Mouse (Mus musculus) forebrain, embryonic 16.5 days (tissue): ENCODE measurements around the gene Oscar. TPM values are rescaled to one million over a fixed set of nuclear protein-coding genes. Genes with fewer than 3 reads are reported as not detected.
A peak's percentile ranks its signal among the peaks of the same experiment; 100 is the strongest.
"Not testable (repeated sequence)": the region's sequence is repeated elsewhere in the genome, so short reads cannot be mapped to it uniquely, and the experiment has no call there.

ENCODE experiments used
- ATAC-seq: fragments of 200-750 bp; cut with Nextera tagmentation; 2 replicates; pipeline ENCODE4 v1.8.0; 2017; ENCODE audit warnings: mild to moderate bottlenecking, moderate library complexity
- H3K27ac ChIP-seq: fragments of 300-500 bp; sonication (generic); 2 replicates; pipeline ENCODE4 v1.5.1; 2014; ENCODE audit warnings: low read length, control low read depth
- H3K27me3 ChIP-seq: fragments of 300-500 bp; sonication (generic); replicated peaks from 2 replicates; pipeline ENCODE4 v1.6.1; 2014; ENCODE audit warnings: low read length; ENCODE audit not compliant: control insufficient read depth, insufficient read depth
- H3K36me3 ChIP-seq: fragments of 300-500 bp; sonication (generic); 2 replicates; pipeline ENCODE4 v1.6.1; 2014; ENCODE audit not compliant: control insufficient read depth, insufficient read depth
- H3K4me1 ChIP-seq: fragments of 300-500 bp; sonication (generic); replicated peaks from 2 replicates; pipeline ENCODE4 v1.6.1; 2014; ENCODE audit warnings: low read length; ENCODE audit not compliant: control insufficient read depth, insufficient read depth
- H3K4me2 ChIP-seq: fragments of 300-500 bp; sonication (generic); 2 replicates; pipeline ENCODE4 v1.6.1; 2014; ENCODE audit warnings: mild to moderate bottlenecking, low read length, control low read depth
- H3K4me3 ChIP-seq: fragments of 300-500 bp; sonication (generic); replicated peaks from 2 replicates; pipeline ENCODE4 v1.5.1; 2014; ENCODE audit warnings: mild to moderate bottlenecking, low read length, control low read depth
- H3K9ac ChIP-seq: fragments of 300-500 bp; sonication (generic); replicated peaks from 2 replicates; pipeline ENCODE4 v1.6.1; 2014; ENCODE audit warnings: low read depth, low read length, control low read depth
- H3K9me3 ChIP-seq: fragments of 300-500 bp; sonication (generic); 2 replicates; pipeline ENCODE4 v1.6.1; 2016; ENCODE audit warnings: low read length; ENCODE audit not compliant: control insufficient read depth
- WGBS: fragments of 180-500 bp; shearing (Covaris S2); extraction: QIAGEN DNeasy Blood & Tissue Kit; methylation state at CpG from one replicate; pipeline ENCODE4 v1.1.7; 2014; 5-methylcytosine and 5-hydroxymethylcytosine counted together
- polyA plus RNA-seq: library from polyadenylated mRNA; unstranded; fragments of >200 nt; fragmentation: Nextera tagmentation; extraction: Ambion mirVana; gene quantifications from 2 replicates; pipeline ENCODE4 v1.2.1, GENCODE M21; 2015

Gene Oscar
- polyA plus RNA-seq, 1 experiment from 2014 or later: 0.46 TPM

- not testable (repeated sequence) for H3K4me2 ChIP-seq, H3K27ac ChIP-seq, H3K36me3 ChIP-seq, H3K27me3 ChIP-seq, H3K4me1 ChIP-seq, ATAC-seq, H3K9ac ChIP-seq, H3K4me3 ChIP-seq, H3K9me3 ChIP-seq
- 62% methylated on average over 1 of the region's 1 CpGs for WGBS
These were observed 18.2 kb downstream of the Oscar start for GRCm38 (mm10) chr7:3597755-3598154.

- Histone ChIP-seq H3K9me3 (no peaks in the 10 kb centered on the region), H3K27me3 (no peaks in the 10 kb centered on the region), H3K36me3 (no peaks in the 10 kb centered on the region), H3K4me2 (no peak overlapping the region), H3K4me3 (no peak overlapping the region), H3K4me1 (no peaks in the 10 kb centered on the region), H3K27ac (no peak overlapping the region), H3K9ac (no peak overlapping the region)
- WGBS: 17% methylated on average over 9 of the region's 9 CpGs
- ATAC-seq: no peak
These were observed 20.8 kb downstream of the Oscar start for GRCm38 (mm10) chr7:3595146-3595545.

- no peak overlapping the region for H3K9ac ChIP-seq
- H3K36me3 ChIP-seq: no peaks in the 10 kb centered on the region
- no peaks in the 10 kb centered on the region for H3K9me3 ChIP-seq
- WGBS: 30% methylated on average over 5 of the region's 5 CpGs
- no peak for ATAC-seq
- H3K27ac ChIP-seq: no peak overlapping the region
- no peaks in the 10 kb centered on the region for H3K4me1 ChIP-seq
- no peak overlapping the region for H3K4me3 ChIP-seq
- no peaks in the 10 kb centered on the region for H3K27me3 ChIP-seq
- H3K4me2 ChIP-seq: no peak overlapping the region
These were observed 21.3 kb downstream of the Oscar start for GRCm38 (mm10) chr7:3594686-3595085.

- no peak overlapping the region for H3K4me2 ChIP-seq
- ATAC-seq: peak; percentile 33
- no peak overlapping the region for H3K9ac ChIP-seq
- H3K36me3 ChIP-seq: no peaks in the 10 kb centered on the region
- H3K4me3 ChIP-seq: no peak overlapping the region
- H3K27me3 ChIP-seq: no peaks in the 10 kb centered on the region
- no peaks in the 10 kb centered on the region for H3K4me1 ChIP-seq
- no peak overlapping the region for H3K27ac ChIP-seq
- H3K9me3 ChIP-seq: no peaks in the 10 kb centered on the region
These were observed 22.1 kb downstream of the Oscar start for GRCm38 (mm10) chr7:3593855-3594254.

- ATAC-seq: no peak
- no peaks in the 10 kb centered on the region for H3K27me3 ChIP-seq
- no peaks in the 10 kb centered on the region for H3K36me3 ChIP-seq
These were observed 24.4 kb downstream of the Oscar start for GRCm38 (mm10) chr7:3591534-3591933.

GRCm38 (mm10) chr7:3590550-3590949 lies 25.4 kb downstream of the Oscar start:
- no peaks in the 10 kb centered on the region for H3K9me3 ChIP-seq
- H3K9ac ChIP-seq: no peak overlapping the region
- WGBS: 77% methylated on average over 3 of the region's 3 CpGs
- H3K36me3 ChIP-seq: no peaks in the 10 kb centered on the region
- no peak overlapping the region for H3K4me2 ChIP-seq
- H3K4me1 ChIP-seq: no peaks in the 10 kb centered on the region
- no peaks in the 10 kb centered on the region for H3K27me3 ChIP-seq
- no peak overlapping the region for H3K27ac ChIP-seq
- H3K4me3 ChIP-seq: no peak overlapping the region
- ATAC-seq: no peak

More at GRCm38 (mm10) chr7:3591534-3591933, 24.4 kb downstream of the Oscar start:
- Histone ChIP-seq H3K9ac (no peak overlapping the region), H3K4me3 (no peak overlapping the region), H3K9me3 (no peaks in the 10 kb centered on the region), H3K4me2 (no peak overlapping the region), H3K4me1 (no peaks in the 10 kb centered on the region), H3K27ac (no peak overlapping the region)
- 88% methylated on average over 1 of the region's 1 CpGs for WGBS

- Histone ChIP-seq H3K9ac (no peak overlapping the region), H3K4me1 (no peaks in the 10 kb centered on the region), H3K4me2 (no peak overlapping the region), H3K27ac (no peak overlapping the region), H3K36me3 (no peaks in the 10 kb centered on the region), H3K4me3 (no peak overlapping the region), H3K27me3 (no peaks in the 10 kb centered on the region), H3K9me3 (no peaks in the 10 kb centered on the region)
- WGBS: 68% methylated on average over 1 of the region's 1 CpGs
- ATAC-seq: no peak
These were observed 28.7 kb downstream of the Oscar start for GRCm38 (mm10) chr7:3587292-3587691.

DNA sequence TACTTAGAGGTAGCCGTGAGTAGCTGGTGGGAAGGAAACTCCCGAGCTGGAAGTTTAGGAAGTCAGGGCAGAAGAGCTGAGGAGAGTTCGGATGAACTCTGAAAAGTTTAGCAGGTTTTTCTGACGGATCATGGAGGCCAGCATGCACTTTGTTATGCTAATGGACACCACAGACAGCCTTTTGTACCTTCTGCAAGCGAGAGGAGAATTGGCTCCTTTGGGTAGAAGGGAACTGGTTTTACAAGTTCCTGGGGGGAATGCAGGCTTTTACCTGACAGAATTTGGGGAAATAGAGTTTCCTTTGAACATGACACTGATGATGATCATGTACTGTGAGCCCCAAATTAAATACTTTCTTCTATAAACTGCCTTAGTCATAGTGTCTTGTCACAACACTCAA lies 29.7 kb downstream of the Oscar start:
- H3K9ac ChIP-seq: no peak overlapping the region
- no peaks in the 10 kb centered on the region for H3K4me1 ChIP-seq
- no peaks in the 10 kb centered on the region for H3K9me3 ChIP-seq
- no peak overlapping the region for H3K4me2 ChIP-seq
- no peaks in the 10 kb centered on the region for H3K36me3 ChIP-seq
- ATAC-seq: no peak
- H3K27me3 ChIP-seq: no peaks in the 10 kb centered on the region
- WGBS: 1% methylated on average over 5 of the region's 5 CpGs
- H3K27ac ChIP-seq: no peak overlapping the region
- no peak overlapping the region for H3K4me3 ChIP-seq

DNA sequence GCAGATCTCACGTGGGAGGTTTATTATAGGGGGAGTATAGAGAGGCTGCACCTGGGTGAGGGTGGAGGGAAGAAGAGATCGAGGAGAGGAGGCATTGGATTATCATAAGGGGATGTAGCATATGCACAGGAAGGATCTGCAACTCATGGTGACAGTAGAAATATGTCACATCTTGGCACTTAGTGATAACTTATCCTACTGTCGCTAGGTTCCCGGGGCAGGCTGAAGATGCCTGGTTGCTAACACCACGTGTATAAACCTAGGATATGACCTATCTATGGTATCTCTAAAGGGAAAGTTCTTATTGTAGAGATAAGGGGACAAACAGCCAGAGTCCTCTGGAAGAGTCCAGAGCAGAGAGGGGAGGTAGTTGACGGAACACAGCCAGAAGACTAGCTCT lies 30.2 kb downstream of the Oscar start:
- no peak for ATAC-seq
- Histone ChIP-seq H3K4me3 (no peak overlapping the region), H3K9me3 (no peaks in the 10 kb centered on the region), H3K4me2 (no peak overlapping the region), H3K4me1 (no peaks in the 10 kb centered on the region), H3K27ac (no peak overlapping the region), H3K36me3 (no peaks in the 10 kb centered on the region), H3K9ac (no peak overlapping the region), H3K27me3 (no peaks in the 10 kb centered on the region)
- 17% methylated on average over 6 of the region's 6 CpGs for whole genome bisulfite sequencing

GRCm38 (mm10) chr7:3580029-3580428 lies 35.9 kb downstream of the Oscar start:
- H3K4me1 ChIP-seq: no peaks in the 10 kb centered on the region
- H3K4me2 ChIP-seq: no peak overlapping the region
- H3K36me3 ChIP-seq: no peaks in the 10 kb centered on the region
- no peak overlapping the region for H3K4me3 ChIP-seq
- no peak overlapping the region for H3K27ac ChIP-seq
- WGBS: 72% methylated on average over 2 of the region's 2 CpGs
- no peaks in the 10 kb centered on the region for H3K9me3 ChIP-seq
- H3K27me3 ChIP-seq: no peaks in the 10 kb centered on the region
- H3K9ac ChIP-seq: no peak overlapping the region
- ATAC-seq: no peak
